Mouse (Mus musculus) erythroblast, embryonic 14.5 days (primary cell): ENCODE results near the gene Grb14. TPM values are rescaled to one million over a fixed set of nuclear protein-coding genes. Genes with fewer than 3 reads are reported as not detected.

Experiments
- H3K27me3 ChIP-seq: 2 replicates; pipeline ENCODE4 v1.6.1; 2012; ENCODE audit warnings: inconsistent platforms; ENCODE audit not compliant: control insufficient read depth
- H3K36me3 ChIP-seq: 2 replicates; pipeline ENCODE4 v1.6.1; 2012; ENCODE audit warnings: mild to moderate bottlenecking, inconsistent platforms; ENCODE audit not compliant: control insufficient read depth
- H3K4me1 ChIP-seq: 2 replicates; pipeline ENCODE4 v1.6.1; 2012; ENCODE audit warnings: inconsistent platforms; ENCODE audit not compliant: control insufficient read depth
- H3K4me3 ChIP-seq: replicated peaks from 2 replicates; pipeline ENCODE3; 2012; ENCODE audit warnings: moderate library complexity, mild to moderate bottlenecking, inconsistent platforms
- H3K9me3 ChIP-seq: 2 replicates; pipeline ENCODE4 v1.6.1; 2012; ENCODE audit warnings: low read length, inconsistent platforms, mixed read lengths; ENCODE audit not compliant: control insufficient read depth
- GATA1 ChIP-seq: IDR thresholded peaks from 2 replicates; pipeline ENCODE4 v1.6.1; 2012; ENCODE audit warnings: low read length, inconsistent platforms, mixed read lengths
- TAL1 ChIP-seq: IDR thresholded peaks from 3 replicates; pipeline ENCODE4 v1.6.1; 2012; ENCODE audit warnings: low read length, inconsistent platforms, mixed read lengths
- polyA plus RNA-seq: library from polyadenylated mRNA; stranded (reverse); fragments of >175 nt; gene quantifications from 2 replicates; pipeline ENCODE4 v1.2.3, GENCODE M21; 2012

Gene Grb14
- polyA plus RNA-seq: 0.02 and 0.03 TPM in 2 replicates

GRCm38 (mm10) chr2:65024887-65025286, at the start of gene Grb14:
Grb14 (minus strand) TSS chr2:65024987.
- Histone ChIP-seq H3K36me3 (no peaks in the 10 kb centered on the region), H3K27me3 (peaks cover 19% of the 10 kb centered on the region), H3K4me1 (peaks cover 3% of the 10 kb centered on the region), H3K4me3 (no peak within 1 kb of the TSS), H3K9me3 (no peaks in the 10 kb centered on the region)
- TF ChIP-seq GATA1 (no peak), TAL1 (no peak)

DNA sequence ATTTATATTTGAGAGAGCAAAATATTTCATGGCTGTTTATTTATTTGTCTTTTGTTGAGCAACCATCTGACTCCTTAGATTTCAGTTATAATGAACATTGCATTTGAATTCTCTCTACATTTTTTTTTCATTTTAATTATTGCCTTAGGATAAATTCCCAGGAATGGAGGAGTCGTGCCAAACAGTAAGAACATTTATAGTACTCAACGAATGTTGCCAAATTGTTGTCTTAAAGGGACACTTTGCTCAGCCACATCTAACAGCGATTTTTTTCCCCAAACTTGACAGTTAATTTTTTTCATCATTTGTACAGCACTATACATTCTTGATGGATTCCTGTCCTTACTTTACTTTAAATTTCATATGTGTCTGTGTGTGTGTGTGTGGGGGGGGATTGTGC, 47.4 kb upstream of the Grb14 start:
- no peak for TF ChIP-seq TAL1
- no peak for TF ChIP-seq GATA1
- H3K36me3 ChIP-seq: no peaks in the 10 kb centered on the region
- no peaks in the 10 kb centered on the region for H3K4me1 ChIP-seq
- no peaks in the 10 kb centered on the region for H3K9me3 ChIP-seq
- H3K27me3 ChIP-seq: no peaks in the 10 kb centered on the region
- no peak overlapping the region for H3K4me3 ChIP-seq

GRCm38 (mm10) chr2:65053764-65054163, 29.0 kb upstream of the Grb14 start:
- Histone ChIP-seq H3K9me3 (peaks cover 2% of the 10 kb centered on the region; the same call in 1 of the 2 replicates), H3K36me3 (no peaks in the 10 kb centered on the region), H3K4me1 (no peaks in the 10 kb centered on the region), H3K27me3 (no peaks in the 10 kb centered on the region), H3K4me3 (no peak overlapping the region)
- TF ChIP-seq TAL1 (no peak), GATA1 (no peak)

GRCm38 (mm10) chr2:65052191-65053012, 27.6 kb upstream of the Grb14 start:
- peaks cover 2% of the 10 kb centered on the region; the same call in 1 of the 2 replicates for H3K9me3 ChIP-seq
- TF ChIP-seq GATA1: no peak
- no peak for TF ChIP-seq TAL1
- no peaks in the 10 kb centered on the region for H3K36me3 ChIP-seq
- no peak overlapping the region for H3K4me3 ChIP-seq
- no peaks in the 10 kb centered on the region for H3K27me3 ChIP-seq
- no peaks in the 10 kb centered on the region for H3K4me1 ChIP-seq

DNA sequence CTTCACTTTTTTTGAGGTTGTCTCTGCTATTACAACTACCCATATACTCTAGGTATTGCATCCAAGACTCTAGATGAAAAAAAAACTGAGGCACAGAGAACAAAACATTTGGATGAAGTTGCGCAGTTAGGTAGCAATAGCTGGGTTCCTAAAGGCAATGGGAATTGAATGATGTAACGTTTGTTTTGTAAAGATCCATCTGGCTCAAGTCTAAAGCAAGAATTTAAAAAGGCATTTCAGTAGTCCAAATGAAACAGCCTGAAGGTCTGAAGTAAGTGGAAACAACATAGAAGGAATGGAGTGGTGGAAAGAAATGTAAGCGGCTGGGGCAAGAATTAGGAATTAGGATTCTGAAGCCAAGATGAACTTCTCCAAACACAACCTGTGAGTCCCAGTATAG, 26.0 kb upstream of the Grb14 start:
- Histone ChIP-seq H3K36me3 (no peaks in the 10 kb centered on the region), H3K4me1 (no peaks in the 10 kb centered on the region), H3K9me3 (no peaks in the 10 kb centered on the region), H3K27me3 (no peaks in the 10 kb centered on the region), H3K4me3 (no peak overlapping the region)
- TF ChIP-seq GATA1: no peak
- TF ChIP-seq TAL1: no peak

DNA sequence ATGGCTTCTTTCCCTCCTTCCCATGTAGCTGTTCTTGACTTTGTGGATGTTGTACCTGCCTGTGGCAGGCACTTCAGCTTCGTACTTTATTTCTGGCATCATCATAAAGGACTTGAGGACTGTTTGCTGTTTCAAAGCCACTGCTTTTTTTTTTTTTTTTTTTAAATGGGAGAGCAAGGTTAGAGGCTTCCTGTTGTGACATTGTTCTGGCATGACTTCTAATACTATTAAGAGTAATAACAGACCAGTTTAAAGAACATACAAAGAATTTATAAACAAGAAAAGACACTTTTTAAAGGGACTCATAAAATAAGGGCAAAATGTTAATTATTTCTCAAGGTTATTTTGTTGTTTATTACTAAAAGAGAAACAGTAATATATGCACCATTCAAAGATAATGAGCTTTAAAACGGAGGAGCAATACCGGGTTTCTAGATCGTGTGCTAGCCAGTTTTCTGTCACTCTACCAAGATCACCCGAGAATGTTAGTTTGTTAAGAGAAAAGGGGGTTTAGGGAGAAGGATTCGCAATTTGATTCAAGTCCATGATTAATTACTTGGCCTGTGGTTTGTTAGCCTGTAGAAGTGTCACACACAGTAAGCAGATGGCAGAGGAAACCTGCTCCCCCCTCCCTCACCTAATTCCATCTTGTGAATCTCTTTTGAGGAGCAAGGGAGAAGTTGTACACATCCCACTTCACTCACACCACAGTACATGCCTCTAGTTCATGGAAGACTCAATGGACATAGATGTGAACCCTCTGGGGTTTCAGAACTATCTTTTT, 23.6 kb upstream of the Grb14 start:
- no peaks in the 10 kb centered on the region for H3K36me3 ChIP-seq
- no peaks in the 10 kb centered on the region for H3K27me3 ChIP-seq
- H3K9me3 ChIP-seq: 0 out of 2 replicates have a peak, but pooled peaks cover 2% of the 10 kb centered on the region
- no peaks in the 10 kb centered on the region for H3K4me1 ChIP-seq
- TF ChIP-seq GATA1 (no peak), TAL1 (no peak)
- no peak overlapping the region for H3K4me3 ChIP-seq

DNA sequence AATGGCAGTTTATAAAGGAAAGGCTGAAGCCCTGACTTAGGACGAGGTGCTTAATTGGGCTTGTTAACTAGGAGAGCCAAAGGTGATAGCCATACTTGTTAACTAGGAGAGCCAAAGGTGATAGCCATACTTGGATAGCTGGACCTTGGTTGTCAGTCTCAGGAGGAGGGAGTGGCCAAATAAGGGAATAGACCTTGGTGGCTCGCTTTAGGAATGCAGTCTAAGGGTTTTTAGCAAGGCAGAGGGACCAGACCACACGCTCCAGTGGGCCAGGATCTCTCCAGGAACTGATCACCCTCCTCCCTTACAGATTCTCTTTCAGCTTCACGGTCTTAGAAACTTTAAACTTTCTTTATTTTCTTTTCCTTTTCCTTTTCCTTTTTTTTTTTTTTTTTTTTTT, 13.4 kb upstream of the Grb14 start:
- Histone ChIP-seq H3K27me3 (no peaks in the 10 kb centered on the region), H3K4me1 (no peaks in the 10 kb centered on the region), H3K9me3 (no peaks in the 10 kb centered on the region), H3K36me3 (no peaks in the 10 kb centered on the region), H3K4me3 (no peak overlapping the region)
- TF ChIP-seq GATA1: no peak
- TF ChIP-seq TAL1: no peak

GRCm38 (mm10) chr2:65037546-65037945, 12.8 kb upstream of the Grb14 start:
- H3K4me3 ChIP-seq: no peak overlapping the region
- no peaks in the 10 kb centered on the region for H3K9me3 ChIP-seq
- no peaks in the 10 kb centered on the region for H3K4me1 ChIP-seq
- TF ChIP-seq TAL1: no peak
- no peak for TF ChIP-seq GATA1
- H3K27me3 ChIP-seq: no peaks in the 10 kb centered on the region
- H3K36me3 ChIP-seq: no peaks in the 10 kb centered on the region

GRCm38 (mm10) chr2:65022363-65023240, 2.2 kb downstream of the Grb14 start:
- H3K4me1 ChIP-seq: peaks cover 3% of the 10 kb centered on the region
- H3K36me3 ChIP-seq: no peaks in the 10 kb centered on the region
- H3K4me3 ChIP-seq: peak overlapping the region; percentile 61
- TF ChIP-seq GATA1 (no peak), TAL1 (no peak)
- peaks cover 19% of the 10 kb centered on the region for H3K27me3 ChIP-seq
- no peaks in the 10 kb centered on the region for H3K9me3 ChIP-seq
